Mouse (Mus musculus): ENCODE measurements around the gene Polr2i.
"Not testable (repeated sequence)": the region's sequence is repeated elsewhere in the genome, so short reads cannot be mapped to it uniquely, and the experiment has no call there.

Polr2i gene

DNA sequence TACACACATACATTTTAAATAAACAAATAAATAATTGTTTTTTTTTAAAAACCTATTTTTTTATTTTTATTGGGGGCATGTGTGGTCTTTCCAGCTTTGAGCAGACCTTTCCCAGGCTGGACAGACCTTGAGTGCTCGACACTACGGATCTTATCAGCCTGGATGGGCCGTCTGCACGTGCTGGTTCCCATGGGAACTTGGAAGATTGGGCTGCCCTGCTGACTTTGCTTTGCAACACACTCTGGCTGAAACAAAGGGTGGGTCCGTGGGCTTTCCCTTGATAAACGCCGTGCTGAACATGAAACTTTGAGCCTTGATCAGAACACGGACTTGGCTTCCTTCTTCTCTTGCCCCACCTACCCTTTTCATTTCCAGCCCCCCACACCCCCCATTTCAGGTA, 27.4 kb upstream of the Polr2i start:
- no peak for DNase-seq (ENCODE audit: low read depth, low spot score)

DNA sequence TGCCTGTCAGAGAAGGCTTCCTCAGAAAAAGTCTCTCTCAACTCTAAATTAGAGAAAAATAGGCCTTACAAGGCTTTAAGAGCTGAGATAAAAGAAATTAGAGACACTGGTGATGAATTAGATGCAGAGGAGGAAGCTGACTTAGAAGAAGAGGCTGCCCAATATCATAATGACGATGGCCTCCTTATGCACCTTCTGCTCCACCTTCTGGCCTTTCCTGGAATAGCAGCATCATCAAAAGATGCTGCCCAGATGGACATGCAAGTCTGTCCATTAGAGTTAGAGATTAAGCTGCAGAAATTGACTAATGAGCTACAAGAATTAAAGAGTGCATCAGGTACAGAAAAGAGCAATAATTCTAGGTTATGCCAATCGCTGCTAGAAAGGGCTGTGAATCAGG, 26.4 kb upstream of the Polr2i start:
- no peak for DNase-seq (ENCODE audit: low read depth, low spot score)

DNA sequence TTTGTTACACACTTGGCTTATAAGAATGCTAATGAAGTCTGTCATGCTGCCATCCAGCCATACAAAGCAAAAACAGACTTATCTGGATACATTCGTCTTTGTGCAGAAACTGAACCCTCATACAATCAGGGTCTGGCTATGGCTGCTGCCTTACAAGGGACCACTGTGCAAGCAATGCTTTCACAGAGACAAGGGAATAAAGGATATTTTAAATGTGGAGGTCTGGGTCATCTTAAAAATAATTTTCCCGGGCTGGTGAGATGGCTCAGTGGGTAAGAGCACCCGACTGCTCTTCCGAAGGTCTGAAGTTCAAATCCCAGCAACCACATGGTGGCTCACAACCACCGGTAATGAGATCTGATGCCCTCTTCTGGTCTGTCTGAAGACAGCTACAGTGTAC, 25.4 kb upstream of the Polr2i start:
- not testable (repeated sequence) for DNase-seq (ENCODE audit: low read depth, low spot score)

DNA sequence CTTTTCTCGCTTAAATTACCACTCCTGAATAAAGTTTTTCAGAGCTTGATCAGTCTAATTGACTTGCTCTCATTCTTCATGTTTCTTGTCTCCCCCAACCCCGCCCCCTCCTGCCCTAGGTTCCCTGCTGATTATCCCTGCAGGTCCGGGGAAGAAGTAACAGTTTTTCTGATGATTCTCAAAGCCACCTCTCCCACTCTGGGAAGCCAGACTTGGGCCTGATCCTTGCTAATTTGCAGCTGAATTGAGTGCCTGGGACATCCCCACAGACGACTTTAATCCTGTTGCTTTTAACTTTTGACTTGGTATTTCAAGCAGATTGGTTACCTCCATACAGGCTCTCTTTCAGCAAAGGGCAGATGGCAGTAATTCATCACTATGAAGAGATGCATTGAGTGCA, 20.7 kb upstream of the Polr2i start:
- no peak for DNase-seq (ENCODE audit: low read depth, low spot score)

DNA sequence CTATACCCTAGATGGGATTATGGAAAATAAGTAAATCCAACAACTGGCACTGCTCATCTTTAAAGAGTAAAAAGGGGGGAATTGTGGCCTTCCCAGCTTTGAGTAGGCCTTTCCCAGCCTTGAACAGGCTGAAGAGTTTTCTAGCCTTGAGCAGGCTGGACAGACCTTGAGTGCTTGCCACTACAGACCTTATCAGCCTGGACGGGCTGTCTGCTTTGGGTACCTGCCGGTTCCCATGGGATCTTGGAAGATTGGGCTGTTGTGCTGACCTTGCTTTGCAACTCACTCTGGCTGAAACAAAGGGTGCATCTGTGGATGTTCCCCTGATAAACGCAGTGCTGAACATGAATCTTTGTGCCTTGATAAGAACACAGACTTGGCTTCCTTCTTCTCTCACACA, 17.9 kb upstream of the Polr2i start:
- no peak for DNase-seq (ENCODE audit: low read depth, low spot score)

DNA sequence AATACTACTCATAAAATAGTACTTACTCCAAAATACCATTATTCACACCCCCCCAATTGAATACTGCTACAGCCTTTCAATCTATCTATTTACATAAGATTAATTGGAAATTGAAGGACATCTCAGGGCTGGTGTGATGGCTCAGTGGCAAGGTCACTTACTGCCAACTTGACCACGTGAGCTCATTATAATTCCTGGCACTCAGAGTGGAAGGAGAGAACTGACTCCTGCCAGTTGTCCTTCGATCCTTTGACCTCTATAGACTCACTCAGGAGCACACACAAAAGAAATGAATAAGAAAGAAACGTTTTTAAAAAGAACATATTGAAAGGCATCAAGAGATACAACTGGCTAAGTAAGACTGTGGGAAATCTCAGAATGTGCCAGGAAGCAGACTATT, 15.9 kb upstream of the Polr2i start:
- DNase-seq (ENCODE audit: low read depth, low spot score) = no peak

DNA sequence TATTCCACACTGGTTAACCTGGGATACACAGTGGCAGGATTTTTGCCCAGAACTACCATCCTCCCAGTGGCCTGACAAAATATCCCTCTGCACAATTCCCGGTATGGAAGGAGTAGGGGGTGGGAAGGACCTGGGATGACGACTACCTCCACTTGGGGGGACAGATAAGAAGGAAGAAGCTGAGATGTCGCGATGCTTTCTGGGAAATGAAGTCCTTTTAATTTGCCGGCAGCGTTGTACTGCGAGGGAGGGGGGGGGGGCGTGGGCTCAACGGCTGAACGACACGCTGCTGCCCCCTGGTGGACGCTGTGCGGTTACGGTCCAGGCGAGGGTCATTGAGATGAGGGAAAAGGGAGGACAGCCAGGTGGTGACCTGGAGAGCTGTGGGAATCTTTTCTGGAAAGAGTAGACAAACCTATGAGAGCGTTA, 15.0 kb upstream of the Polr2i start:
- peak; percentile 83 for DNase-seq (ENCODE audit: low read depth, low spot score)

DNA sequence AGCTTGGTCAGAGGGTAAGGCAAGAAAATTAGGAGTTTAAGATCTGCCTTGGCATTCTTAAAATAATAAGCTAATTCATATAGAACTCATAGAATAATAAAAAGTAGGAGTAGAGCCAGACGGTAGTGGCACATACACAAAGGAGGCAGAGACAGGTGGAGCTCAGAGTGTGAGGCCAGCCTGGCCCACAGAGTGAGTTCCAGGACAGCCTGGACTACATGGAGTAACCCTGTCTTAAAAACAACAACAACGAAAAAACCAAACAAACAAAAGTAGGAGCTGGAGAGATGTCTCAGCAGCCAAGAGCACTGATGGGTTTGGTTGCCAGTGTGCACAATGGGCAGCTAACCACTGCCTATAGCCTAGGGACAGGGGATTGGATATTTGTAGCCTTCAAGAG, 14.5 kb upstream of the Polr2i start:
- DNase-seq (ENCODE audit: low read depth, low spot score) = no peak

DNA sequence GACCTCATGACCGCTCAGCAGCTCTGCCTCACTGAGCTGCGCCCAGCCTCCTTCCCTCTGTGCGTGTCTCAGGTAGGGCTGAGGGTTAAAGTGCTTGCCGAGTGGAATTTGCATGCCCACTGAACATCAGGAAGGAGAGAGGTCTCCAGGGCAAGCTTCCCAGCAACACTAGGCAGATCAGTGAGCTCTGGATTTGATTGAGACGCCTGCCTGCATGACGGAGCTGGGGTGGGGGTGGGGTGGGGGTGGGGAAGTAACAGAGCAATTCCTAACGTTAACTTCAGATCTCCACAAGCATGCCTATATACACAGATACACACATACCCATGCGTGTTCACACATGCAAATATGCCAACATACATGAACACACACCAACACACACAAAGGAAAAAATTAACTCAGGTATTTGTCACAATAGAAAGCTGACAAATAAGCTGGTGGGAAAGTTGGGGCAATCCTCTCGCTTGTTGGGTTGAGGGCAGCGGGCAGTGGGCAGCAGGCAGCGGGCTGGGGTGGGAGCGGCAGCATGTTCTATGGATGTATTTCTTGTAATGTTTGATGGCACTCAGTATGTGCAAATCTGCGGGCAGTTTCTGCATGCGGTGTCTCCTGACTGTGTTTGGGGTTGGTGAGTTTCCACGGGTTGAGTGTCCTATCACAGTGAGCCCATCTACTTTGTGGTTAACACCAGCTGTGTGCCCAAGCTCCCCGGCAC, 12.3 kb upstream of the Polr2i start:
- peak; percentile 64 for DNase-seq (ENCODE audit: low read depth, low spot score)

DNA sequence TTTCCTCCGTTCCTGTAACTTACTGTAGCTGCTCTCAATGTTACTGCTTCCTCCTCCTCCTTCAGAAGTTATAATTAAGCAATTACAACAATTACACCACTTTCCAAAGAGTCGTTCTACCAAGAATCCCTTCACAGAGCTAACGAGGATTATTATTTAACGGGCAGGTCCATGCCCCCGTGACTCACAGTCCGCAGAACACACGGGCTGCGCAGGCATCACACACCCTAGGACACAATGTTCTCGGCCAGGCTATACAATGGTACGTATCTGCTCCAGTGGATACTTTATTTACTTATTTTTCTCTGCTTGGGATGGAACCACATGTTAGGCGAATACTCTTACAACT, 11.8 kb upstream of the Polr2i start:
- DNase-seq (ENCODE audit: low read depth, low spot score) = no peak

DNA sequence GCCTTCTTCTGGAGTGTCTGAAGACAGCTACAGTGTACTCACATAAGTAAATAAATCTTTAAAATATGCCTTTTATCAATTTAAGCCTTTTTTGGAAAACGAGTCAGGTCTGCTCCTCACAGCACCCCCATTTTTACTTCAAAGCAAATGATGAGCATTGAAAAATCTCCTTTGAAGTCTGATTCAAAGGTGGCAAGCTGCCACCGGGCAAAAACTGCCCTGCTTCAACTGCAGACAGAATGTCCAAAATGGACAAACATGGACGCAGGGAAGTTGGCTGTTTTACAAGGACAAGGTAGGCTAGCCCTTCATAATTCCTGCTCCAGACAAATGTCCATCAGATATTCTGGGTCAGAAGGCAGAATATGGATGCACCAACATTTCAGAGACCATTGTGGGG, 10.3 kb upstream of the Polr2i start:
- no peak for DNase-seq (ENCODE audit: low read depth, low spot score)

DNA sequence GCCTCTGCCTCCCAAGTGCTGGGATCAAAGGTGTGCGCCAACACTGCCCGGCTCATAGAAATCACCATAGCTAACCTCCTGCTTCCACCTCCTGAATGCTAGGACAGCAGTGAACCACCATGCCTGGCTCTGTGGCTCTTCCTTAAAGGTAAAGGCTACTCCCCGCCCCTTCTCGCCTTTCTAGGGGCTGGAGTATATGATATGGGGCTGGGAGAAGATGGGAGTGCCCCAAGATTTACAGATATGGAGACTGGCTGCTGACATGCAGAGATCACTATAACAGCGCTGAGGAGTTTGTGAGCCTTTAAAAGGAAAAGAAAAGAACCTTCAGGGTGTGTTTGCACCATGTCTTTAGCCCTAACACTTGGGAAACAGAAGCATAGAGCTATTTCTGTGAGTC, 9.5 kb upstream of the Polr2i start:
- DNase-seq (ENCODE audit: low read depth, low spot score) = no peak

DNA sequence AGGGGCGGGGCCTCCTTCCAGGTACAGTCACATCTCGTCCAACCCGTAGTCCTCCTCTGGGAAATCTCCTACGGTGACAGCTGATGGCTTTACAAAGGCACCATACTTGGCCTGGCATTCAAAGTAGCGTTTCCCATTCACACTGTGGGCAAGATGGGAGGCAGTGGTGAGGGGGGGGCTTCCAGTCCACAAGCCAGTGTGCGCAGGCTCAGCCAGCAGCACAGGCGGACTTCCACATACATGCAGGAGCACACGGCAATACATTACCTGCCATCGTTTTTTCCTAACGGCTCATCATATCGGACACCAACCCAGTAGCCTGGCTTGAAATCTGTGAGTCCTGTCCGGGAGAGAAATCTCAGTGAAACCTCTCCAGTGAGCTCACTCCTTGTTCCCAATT, 7.5 kb upstream of the Polr2i start:
- no peak for DNase-seq (ENCODE audit: low read depth, low spot score)

DNA sequence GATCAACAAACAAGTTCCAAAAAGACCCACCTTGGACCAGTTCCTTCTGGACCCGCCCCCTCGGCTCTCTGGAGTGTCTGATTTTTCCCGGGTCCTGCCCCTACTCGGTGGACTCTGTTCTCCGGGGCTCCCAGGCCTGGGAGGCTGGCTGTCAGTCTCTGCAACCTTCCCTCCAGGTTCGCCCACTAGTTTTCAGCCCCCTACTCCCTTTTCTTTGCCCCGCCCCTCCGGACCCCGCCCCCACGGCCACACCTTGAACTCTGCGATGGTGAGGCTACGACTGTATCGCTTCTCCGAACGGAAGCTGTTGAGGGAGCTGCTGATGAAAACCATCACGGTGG, 450 bp upstream of the Polr2i start:
- DNase-seq (ENCODE audit: low read depth, low spot score) = no peak

DNA sequence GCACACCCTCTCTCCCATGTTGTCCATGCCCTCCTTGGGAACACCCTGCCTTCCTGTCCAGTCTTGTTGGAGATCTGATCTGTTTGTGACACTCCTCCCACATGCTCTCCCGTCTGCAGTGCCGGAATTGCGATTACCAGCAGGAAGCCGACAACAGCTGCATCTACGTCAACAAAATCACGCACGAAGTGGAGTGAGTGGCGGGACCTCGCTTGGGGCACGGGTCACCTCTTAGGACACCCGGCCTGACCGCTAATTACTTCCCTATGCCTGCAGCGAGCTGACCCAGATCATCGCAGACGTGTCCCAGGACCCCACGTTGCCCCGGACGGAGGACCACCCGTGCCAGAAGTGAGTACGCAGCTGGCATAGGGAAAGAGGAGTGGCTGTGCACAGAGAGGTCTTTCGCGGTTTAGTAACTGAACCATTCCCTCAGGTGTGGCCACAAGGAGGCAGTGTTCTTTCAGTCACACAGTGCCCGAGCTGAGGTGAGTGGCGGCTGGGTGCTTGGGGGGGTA, 942 bp downstream of the Polr2i start:
- DNase-seq (ENCODE audit: low read depth, low spot score) = no peak

DNA sequence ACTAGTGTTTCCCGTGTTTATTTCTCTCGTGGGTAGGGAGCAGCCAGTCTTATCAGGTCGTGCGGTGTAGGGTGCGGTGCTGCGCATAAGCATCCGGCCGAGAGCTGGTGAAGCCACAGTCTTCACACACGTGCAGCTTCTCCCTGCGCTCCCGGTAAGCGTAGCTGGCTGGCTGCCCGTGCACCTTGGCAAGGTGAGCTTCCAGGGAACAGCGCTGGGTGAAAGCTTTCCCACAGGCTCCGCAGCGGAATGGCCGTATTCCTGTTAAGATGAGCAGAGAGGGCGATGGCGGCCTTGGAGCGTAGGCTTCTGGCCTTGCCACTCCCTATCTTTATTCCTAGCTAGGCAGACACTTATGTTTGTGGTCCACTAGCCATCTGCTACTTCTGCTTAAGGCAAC, 1.6 kb downstream of the Polr2i start:
- DNase-seq (ENCODE audit: low read depth, low spot score) = no peak

DNA sequence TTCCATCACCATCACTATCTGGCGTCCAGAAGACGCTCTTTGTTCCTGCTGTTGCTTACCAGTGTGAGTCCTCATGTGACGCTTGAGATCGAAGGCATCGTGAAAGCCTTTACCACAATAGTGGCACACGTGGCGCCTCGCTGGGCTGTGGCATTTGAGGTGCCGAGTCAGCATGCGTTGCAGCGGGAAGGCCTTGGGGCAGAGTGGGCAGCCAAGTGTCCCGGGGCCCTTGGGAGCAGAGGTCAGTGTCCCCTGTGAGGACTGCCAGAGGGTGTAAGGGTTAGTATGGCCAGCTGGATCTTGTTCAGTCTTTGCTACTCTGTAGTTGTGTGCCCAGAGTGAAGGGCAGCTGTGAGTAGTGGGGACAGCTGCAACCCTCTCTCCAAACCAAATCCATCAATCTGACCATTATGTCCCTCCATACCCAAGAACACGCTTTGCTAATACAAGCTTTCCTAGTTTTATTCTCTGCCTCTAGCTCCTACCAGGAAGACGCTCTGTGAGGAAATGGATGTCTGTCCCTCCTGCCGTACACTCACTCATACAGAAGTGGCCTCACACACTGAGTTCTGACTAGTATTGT, 2.6 kb downstream of the Polr2i start:
- DNase-seq (ENCODE audit: low read depth, low spot score) = no peak

DNA sequence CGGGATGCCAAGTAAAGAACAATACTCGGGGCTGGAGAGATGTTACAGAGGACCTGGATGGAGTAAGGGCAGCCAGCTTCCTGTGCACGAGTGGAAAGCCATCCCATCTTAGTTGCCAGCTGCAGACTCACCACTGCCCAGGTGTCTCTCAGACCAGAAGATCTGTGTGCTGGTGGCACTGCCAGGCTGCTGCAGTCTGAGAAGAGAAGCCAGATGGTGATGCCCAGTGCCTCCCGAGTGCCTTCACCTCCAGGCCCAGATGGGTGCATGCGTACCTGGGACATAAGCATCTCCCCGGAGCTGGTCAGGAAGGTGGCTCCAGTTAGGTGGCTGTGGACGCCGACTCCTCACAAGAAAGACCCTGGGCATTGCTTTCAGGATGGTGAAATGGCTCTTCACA, 3.3 kb downstream of the Polr2i start:
- no peak for DNase-seq (ENCODE audit: low read depth, low spot score)

DNA sequence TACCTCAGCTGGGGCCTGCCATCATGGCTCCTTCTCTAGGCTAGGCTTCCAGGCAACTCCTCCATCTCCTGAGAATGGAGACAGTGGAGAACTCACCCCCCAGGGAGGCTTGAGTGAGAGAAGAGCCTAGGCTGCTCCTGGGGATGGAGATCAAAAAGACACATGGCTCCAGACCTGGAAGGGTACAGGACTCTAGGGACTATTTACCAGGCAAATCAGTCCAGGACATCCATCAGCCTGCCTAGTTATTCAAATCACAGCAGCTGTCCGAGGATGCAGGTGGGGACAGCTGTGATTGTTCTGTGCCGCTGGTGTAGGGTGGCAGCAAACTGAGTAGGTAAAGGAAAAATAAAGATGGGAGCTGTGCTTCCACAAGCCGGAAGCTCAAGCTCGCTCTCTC, 3.9 kb downstream of the Polr2i start, which contains the start of gene Ovol3:
Ovol3 (minus strand) TSS at position 101 of the 400 bp plus-strand sequence.
- no peak for DNase-seq (ENCODE audit: low read depth, low spot score)

DNA sequence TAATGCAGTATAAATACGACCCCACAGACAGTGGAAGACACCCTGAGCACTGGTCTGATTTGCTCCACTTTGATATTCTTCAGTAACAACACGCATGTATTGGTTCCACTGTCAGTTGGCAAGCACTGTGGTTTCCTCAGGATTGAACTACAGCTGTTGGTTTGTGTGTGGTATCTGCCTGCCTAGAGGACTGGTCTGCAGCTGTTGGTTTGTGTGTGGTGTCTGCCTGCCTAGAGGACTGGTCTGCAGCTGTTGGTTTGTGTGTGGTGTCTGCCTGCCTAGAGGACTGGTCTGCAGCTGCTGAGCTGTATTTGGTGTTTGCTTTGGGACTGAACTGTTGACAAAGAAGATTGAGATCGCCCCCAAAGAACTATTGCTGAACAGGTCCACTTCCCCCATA, 5.6 kb downstream of the Polr2i start:
- DNase-seq (ENCODE audit: low read depth, low spot score) = not testable (repeated sequence)

DNA sequence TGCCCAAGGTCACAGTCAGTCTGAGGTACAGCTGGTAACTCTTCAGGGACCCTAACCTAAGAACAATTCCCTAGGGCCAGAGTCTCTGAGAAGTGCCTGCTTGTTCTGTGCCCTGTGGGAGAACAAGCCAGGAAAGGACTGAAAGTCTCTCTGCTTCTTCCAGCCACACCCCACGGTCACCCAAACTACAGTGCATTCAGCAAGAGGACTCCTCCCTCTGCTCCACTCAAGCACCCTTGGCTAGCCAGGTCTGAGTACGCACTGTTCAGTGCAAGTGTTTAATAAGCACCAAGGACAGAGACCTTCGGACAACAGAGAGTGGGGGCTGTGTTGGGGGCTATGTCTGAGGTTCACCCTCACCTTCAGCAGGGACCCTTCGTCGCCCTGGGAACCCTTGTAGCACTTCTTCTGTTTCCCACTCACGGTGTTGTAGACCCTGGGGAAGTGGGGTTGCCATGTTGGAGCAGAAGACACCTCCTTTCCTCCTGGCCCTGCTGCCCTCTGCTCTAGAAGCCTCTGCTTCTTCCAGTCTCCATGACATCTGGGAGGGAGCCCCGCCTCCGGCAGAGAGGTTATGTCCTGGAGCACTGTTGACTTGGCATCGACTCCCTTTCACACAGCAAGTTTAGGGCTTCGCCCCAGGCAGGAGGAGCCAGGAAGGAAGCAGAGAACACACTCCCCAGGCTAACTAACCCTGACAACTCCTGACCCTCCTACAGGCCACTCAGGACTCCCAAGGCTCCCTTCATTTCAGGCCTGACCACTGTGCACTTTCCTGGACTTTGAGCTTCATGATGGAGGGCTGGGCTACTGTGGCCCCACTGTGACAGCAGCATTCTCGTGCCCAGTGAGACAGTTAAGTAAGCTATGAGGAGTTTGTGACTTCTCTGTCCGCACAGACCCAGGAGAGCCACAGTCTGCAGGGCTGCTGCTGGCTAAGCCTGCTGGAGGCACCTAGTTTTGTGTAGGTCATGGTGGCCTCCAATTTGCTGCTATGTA, 20.5 kb downstream of the Polr2i start:
- no peak for DNase-seq (ENCODE audit: low read depth, low spot score)

DNA sequence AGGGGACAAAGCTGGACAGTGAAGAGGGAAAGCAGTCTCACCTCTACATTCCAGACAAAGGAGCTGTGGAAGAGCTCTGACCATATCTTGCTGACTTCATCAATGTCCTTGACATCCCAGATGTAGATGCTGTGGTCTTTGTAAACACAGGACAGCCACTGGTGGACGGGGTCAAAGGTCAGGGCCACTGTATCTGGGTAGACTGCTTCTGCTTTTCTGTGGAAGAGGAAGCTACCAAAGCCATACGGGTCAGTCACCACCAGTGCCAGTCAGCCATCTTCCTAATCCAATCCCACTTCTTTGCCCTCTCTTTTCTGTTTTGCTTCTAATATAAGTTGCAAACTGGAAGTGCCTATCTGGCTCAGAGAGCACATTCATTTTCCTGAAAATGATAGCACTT, 33.3 kb downstream of the Polr2i start:
- DNase-seq (ENCODE audit: low read depth, low spot score) = no peak

Data from retina, adult 2 months (tissue).